Mouse (Mus musculus) lung, adult 2 months (tissue): Measurements from ENCODE around the gene Adcy2.

Experiments
- CTCF ChIP-seq: fragments of 200-500 bp; IDR thresholded peaks from 2 replicates; pipeline ENCODE4 v1.5.1; 2011; ENCODE audit warnings: mild to moderate bottlenecking, low read length, control low read depth; ENCODE audit not compliant: insufficient read depth
- POLR2A ChIP-seq: fragments of 200-500 bp; IDR thresholded peaks from 2 replicates; pipeline ENCODE4 v1.6.1; 2011; ENCODE audit warnings: low read depth, mild to moderate bottlenecking, control low read depth, low read length, borderline replicate concordance; ENCODE audit errors: extremely low read depth

GRCm38 (mm10) chr13:68941429-68941828 lies 57.9 kb downstream of the Adcy2 start:
- TF ChIP-seq CTCF = no peak
- no peak for TF ChIP-seq POLR2A
